Mouse (Mus musculus) MEL-GATA-1-ER (cell line): ENCODE measurements around the gene Arhgap19.

Experiments used
- DNase-seq: peaks from one replicate; pipeline ENCODE4 v3.0.0-alpha.2; 2012; ENCODE audit warnings: low read depth; ENCODE audit errors: extremely low read depth

Arhgap19 gene

DNA sequence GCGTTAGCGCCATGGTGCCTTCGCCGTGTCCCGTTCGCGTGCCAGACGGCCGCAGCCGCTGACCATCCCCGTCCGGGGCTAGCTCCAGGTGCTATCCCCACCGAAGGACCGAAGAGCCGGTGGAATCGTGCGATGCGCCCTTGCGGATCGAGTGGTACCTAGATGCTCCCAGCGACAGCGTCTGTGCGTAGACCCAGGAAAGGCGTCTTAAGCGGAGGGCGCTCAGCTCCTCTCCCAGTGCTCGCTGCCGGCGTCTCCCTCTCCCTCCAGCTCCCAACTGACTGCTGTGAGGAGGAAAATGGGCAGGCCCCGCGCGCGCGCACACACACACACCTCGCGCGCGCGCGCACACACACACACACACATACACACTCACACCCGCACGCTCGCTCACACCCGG is 58.5 kb downstream of the Arhgap19 start, which contains the start of gene Slit1:
Slit1 (minus strand) TSS at position 270 of the 400 bp plus-strand sequence.
- DNase-seq: no peak

DNA sequence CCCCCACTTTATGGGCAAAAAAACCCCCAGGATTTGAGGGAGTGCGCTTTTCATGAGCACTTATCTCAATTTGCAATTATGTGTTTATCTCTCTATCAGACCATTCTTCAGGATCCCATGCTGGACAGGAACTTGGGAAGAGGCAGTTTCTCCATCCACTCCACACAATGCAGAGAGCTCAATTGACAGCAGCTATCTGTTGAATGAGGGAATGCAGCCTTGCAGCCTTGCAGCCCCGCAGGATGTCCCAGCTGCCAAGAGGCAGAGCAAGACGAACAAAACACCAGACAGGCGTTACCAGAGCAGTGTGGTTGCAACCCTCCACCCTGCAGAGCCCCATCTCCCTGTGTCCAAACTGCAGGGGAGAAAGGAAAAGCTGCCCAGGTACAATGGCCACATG is 63.0 kb downstream of the Arhgap19 start:
- no peak for DNase-seq

DNA sequence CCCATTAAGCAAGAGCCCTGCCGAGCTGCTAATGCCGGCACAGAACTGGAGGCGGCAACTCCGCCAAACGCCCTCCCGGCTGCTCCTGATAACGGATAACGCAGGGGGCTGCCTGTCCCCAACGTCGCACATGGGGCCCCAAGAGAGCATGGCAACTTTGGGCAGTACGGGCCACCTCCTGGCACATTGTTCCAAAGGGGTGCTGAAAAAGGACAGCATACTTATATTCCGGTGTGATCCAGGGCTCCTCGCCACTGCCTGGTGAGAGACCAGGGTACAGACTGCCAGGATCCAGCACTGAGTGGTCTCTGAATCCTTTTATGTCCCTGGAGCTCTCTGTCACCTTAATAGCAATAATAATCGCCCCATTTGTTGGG is 63.4 kb downstream of the Arhgap19 start:
- no peak for DNase-seq

DNA sequence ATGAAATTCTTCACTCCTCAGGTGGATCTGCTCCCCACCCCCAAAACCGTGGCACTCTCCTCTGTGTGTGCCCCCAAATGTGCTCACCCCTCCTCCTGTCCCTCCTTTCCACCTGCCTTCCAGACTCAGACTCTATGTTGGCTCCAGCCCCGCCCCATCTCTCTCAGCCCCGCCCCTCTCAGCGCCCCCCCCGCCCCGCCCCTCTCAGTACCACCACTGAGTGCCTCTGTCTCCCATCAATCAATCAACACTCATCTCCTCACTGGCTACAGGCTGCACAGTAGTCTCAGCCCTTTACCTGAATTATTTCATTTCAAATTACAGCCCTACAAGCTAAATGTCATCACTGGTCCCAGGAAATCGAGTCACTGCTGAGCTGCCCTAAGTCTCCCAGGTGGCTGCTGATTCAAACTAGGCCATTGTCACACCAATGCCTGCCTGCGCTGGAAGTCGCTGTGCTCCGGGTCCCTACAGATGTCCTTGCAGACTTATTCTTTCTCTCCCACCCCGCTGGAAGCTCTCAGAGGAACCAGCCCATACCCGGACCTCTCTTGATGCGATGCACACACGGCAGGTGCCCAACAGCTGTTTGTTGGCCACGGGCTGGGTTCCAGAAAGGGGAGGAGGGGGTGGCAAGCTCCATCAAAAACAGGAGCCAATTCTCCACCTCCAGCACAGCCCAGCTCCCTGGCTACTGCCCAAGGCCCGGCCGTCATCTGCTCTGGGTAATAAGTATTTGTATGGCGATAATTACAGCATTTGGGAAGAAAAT is 64.0 kb downstream of the Arhgap19 start:
- no peak for DNase-seq

DNA sequence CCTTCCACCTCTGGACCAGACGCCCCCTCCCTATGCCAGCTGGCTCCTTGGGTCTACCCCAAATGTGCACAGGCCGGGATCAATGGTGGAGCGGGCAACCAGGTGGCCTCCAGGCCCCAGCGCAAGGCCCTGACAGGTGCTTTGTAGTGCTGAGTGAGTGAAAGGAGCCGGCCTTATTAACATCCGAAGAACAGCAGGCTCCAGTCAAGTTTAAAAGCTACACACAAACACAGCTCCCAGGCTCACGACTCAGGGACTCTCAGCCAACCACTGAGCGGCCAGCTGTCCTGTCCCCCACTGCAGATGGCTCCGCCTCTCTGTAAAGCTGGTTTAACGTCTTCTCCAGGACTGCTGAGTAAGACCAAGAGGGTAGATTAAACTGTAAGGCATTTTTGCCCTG is 67.2 kb downstream of the Arhgap19 start:
- no peak for DNase-seq

DNA sequence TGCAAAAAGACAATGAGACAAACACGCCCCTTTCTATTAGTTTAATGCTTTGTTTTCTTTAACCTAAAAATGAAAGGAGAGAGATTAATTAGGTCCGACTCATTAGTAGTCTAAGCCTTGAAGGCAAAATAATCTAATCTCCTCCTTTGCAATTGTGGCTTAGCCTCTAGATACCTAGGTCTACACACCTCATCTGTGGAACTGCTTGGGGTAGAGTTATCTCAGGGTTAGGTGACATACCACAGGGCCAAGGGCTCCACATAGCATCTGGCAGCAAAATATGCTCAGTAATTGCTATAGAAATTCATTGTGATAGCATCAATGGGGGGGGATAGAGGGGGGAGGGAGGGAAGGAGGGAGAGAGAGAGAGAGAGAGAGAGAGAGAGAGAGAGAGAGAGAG is 76.4 kb downstream of the Arhgap19 start:
- no peak for DNase-seq

DNA sequence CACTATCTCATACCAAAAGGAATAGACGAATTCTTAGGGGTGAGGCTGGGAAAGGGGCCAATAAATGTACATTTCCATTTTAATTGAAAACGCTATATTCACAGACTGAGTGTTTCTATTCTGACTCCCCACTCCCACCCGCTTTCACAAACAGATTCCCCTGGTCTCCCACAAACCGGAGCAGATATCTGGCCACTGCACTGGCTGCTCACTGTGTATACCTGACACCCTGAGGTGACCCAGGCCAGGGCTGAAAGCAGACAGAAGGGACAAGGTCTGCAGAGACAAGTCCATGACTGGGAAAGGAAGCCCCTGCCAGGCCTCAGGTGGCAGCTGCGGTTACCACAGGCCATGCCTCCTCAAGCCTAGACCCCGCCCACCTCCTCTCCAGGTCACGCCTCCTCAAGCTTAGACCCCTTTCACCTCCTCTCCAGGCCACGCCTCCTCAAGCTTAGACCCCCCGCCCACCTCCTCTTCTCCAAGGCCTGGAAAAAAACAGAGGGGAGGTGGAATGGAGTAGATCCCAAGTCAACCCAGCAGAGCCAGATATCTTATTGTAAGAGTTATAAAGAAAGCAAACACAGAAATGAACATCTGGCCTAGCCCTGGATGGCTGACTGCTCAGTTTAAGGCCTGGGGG is 76.9 kb downstream of the Arhgap19 start:
- DNase-seq: no peak

DNA sequence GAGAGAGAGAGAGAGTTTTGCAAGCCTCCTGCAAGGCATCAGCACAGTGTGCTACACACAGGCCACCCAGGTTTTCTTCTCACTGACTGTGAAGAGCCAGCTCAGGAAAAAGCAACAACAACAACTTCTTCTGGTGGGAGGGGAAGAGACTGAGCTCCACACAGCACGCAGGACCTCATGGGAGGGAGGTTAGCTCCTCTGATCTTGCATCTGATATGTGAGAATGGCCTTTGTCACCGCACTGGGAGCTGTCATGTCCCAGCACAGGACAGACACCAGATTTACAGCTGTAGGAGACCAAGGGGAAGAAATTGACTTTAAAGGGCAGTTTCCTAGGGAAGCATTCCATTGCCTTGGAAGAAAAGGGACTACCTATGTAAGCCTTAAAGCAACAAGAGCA is 78.5 kb downstream of the Arhgap19 start:
- DNase-seq: no peak

DNA sequence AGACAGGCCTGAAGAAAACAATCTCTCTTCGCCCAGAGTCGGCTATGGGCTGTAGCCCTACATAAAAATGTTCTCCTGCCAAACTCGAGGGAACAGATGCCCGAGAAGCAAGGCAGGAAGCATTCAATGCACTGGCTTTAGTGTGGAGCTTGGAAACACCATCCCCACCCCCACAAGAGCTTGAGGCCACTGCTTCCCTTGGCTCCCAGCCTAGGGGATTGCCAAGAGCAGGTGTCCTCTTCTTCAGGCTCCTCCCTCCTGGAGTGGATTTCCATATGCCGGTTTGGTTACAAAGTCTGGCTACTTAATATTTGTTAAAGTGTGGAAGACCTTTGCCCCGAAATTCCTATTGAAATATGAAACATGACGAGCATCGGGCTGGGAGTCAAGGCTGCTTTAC is 82.4 kb downstream of the Arhgap19 start:
- no peak for DNase-seq
